Mouse (Mus musculus) liver, adult 2 months (tissue): ENCODE results near the gene Cdyl2. TPM values are rescaled to one million over a fixed set of nuclear protein-coding genes. Genes with fewer than 3 reads are reported as not detected.

Experiments used
- DNase-seq: peaks from one replicate; pipeline ENCODE4 v3.0.0-alpha.2; 2011; ENCODE audit warnings: low read depth, low spot score; ENCODE audit errors: extremely low read depth
- H3K27ac ChIP-seq: fragments of 200-500 bp; replicated peaks from 2 replicates; pipeline ENCODE4 v1.5.1; 2012; ENCODE audit warnings: low read depth, mild to moderate bottlenecking, control low read depth, inconsistent platforms, low read length; ENCODE audit not compliant: insufficient read depth
- H3K27me3 ChIP-seq: fragments of 200-500 bp; 2 replicates; pipeline ENCODE4 v1.6.1; 2012; ENCODE audit warnings: mild to moderate bottlenecking, moderate library complexity, low read length, inconsistent platforms; ENCODE audit not compliant: control insufficient read depth, insufficient read depth
- H3K36me3 ChIP-seq: fragments of 200-500 bp; 2 replicates; pipeline ENCODE4 v1.6.1; 2012; ENCODE audit warnings: low read length, inconsistent platforms; ENCODE audit not compliant: control insufficient read depth, insufficient read depth
- H3K4me1 ChIP-seq: fragments of 200-500 bp; 2 replicates; pipeline ENCODE4 v1.6.1; 2011; ENCODE audit warnings: low read length; ENCODE audit not compliant: control insufficient read depth, insufficient read depth
- H3K4me3 ChIP-seq: fragments of 200-500 bp; 2 replicates; pipeline ENCODE4 v1.5.1; 2011; ENCODE audit warnings: low read depth, mild to moderate bottlenecking, control low read depth, low read length, moderate library complexity; ENCODE audit not compliant: insufficient read depth
- H3K79me2 ChIP-seq: fragments of 200-500 bp; 2 replicates; pipeline ENCODE4 v1.6.1; 2012; ENCODE audit warnings: inconsistent platforms, mild to moderate bottlenecking, low read length, moderate library complexity; ENCODE audit not compliant: control insufficient read depth, insufficient read depth
- H3K9ac ChIP-seq: fragments of 200-500 bp; 2 replicates; pipeline ENCODE4 v1.6.1; 2012; ENCODE audit warnings: low read depth, mild to moderate bottlenecking, control low read depth, inconsistent platforms, low read length
- CTCF ChIP-seq: fragments of 200-500 bp; IDR thresholded peaks from 2 replicates; pipeline ENCODE4 v1.5.1; 2011; ENCODE audit warnings: low read depth, low read length, control low read depth
- POLR2A ChIP-seq: fragments of 200-500 bp; IDR thresholded peaks from 2 replicates; pipeline ENCODE4 v1.6.1; 2011; ENCODE audit warnings: low read length, control low read depth; ENCODE audit not compliant: insufficient read depth; ENCODE audit errors: extremely low read depth
- WGBS: fragments of 180-500 bp; shearing (Covaris S2); methylation state at CpG from one replicate; pipeline ENCODE4 v1.1.7; 2018; 5-methylcytosine and 5-hydroxymethylcytosine counted together
- polyA plus RNA-seq: library from polyadenylated mRNA; depleted of rRNA; stranded (reverse); fragments of >200 nt; gene quantifications from 2 replicates; pipeline ENCODE4 v1.2.3, GENCODE M21; 2012
- total RNA-seq: library from RNA; depleted of rRNA; stranded (reverse); fragments of >200 nt; gene quantifications from 2 replicates; pipeline ENCODE4 v1.2.3, GENCODE M21; 2014

Cdyl2 gene
- total and polyA plus RNA-seq, 2 experiments: 0.81 to 1.1 TPM

- H3K79me2 ChIP-seq: no peaks in the 10 kb centered on the region
- WGBS: 29% methylated on average over 3 of the region's 3 CpGs
- H3K4me1 ChIP-seq: peaks cover 6% of the 10 kb centered on the region; the same call in 1 of the 2 replicates
- H3K27ac ChIP-seq: no peak overlapping the region
- no peaks in the 10 kb centered on the region for H3K36me3 ChIP-seq
- 0 out of 2 replicates have a peak overlapping the region, but pooled peaks have one; percentile 64 for H3K9ac ChIP-seq
- H3K4me3 ChIP-seq: peak overlapping the region; percentile 57; the same call in 1 of the 2 replicates
- TF ChIP-seq CTCF: no peak
- TF ChIP-seq POLR2A: no peak
- no peaks in the 10 kb centered on the region for H3K27me3 ChIP-seq
- DNase-seq: peak; percentile 18
Measured at GRCm38 (mm10) chr8:116733648-116734014, 840 bp upstream of the Cdyl2 start.

DNA sequence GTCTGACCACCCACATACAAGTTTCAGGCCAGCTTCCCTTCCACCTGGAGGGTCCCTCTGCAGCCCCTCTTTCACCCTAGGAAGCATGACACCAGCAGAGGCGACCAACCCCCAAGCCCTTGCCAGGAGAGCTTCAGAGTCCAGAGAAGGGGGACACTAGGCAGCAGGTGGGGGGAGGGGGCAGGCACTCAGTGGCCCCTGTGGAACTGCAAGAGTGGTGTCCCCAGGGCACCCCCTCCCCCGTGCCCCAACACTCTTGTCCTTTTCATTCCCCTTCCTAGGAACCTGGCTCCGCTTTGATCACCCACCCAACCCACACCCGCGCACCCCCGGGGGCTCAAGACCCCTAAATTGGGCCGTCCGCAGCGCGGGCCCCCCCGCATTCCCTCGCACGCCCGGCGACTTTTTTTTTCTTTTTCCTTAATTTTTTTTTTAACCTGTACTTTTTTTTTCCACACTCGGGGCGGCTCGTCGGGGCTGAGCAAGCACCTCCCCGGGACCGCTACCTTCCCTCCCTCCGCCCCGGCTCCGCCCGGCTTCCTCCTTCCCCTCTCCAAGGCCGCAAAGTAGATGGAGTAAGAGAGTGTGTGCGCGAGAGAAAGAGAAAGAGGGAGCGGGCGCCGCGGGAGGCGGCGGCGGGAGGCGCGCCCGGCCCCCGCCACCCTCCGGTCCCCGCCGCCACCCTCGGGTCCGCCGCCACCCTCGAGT lies 661 bp downstream of the Cdyl2 start:
- Histone ChIP-seq H3K27me3 (no peaks in the 10 kb centered on the region), H3K36me3 (no peaks in the 10 kb centered on the region), H3K4me1 (peaks cover 6% of the 10 kb centered on the region; the same call in 1 of the 2 replicates), H3K4me3 (peak overlapping the region; percentile 97), H3K27ac (no peak overlapping the region; the same call in 1 of the 2 replicates), H3K9ac (peak overlapping the region; percentile 90), H3K79me2 (no peaks in the 10 kb centered on the region)
- TF ChIP-seq POLR2A (no peak), CTCF (no peak)
- DNase-seq: peak; percentile 19
- WGBS: 3% methylated on average over 44 of the region's 46 CpGs

- Histone ChIP-seq H3K4me1 (no peaks in the 10 kb centered on the region), H3K36me3 (no peaks in the 10 kb centered on the region), H3K9ac (no peak overlapping the region), H3K79me2 (no peaks in the 10 kb centered on the region), H3K4me3 (no peak overlapping the region), H3K27me3 (no peaks in the 10 kb centered on the region), H3K27ac (no peak overlapping the region)
- DNase-seq: no peak
- no peak for TF ChIP-seq CTCF
- no peak for TF ChIP-seq POLR2A
- WGBS: 76% methylated on average over 2 of the region's 2 CpGs
Measured at GRCm38 (mm10) chr8:116721451-116721850, 11.3 kb downstream of the Cdyl2 start.

DNA sequence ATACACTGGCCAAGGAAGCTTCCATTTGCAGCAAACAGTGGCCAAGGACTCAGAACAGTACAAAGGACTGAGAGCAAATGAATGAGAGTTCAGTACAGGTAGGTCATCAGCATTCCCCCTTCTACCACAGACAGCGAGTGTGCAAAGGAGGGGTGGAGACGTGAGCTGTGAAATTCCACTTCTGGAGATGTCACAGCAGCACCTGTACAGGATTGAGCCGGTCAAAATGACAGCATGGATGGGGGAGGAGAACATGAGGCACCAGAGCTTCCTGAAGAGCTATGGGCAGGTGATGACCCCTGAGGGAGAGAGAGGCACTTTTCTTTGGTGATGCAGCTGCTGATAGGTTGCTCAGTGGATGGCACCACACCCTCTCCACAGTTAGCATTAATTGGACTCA lies 25.3 kb downstream of the Cdyl2 start:
- H3K4me3 ChIP-seq: no peak overlapping the region
- H3K27me3 ChIP-seq: no peaks in the 10 kb centered on the region
- H3K36me3 ChIP-seq: peaks cover 6% of the 10 kb centered on the region
- WGBS: 88% methylated on average over 3 of the region's 3 CpGs
- no peaks in the 10 kb centered on the region; the same call in 1 of the 2 replicates for H3K79me2 ChIP-seq
- no peaks in the 10 kb centered on the region for H3K4me1 ChIP-seq
- no peak overlapping the region for H3K9ac ChIP-seq
- no peak for TF ChIP-seq CTCF
- no peak for TF ChIP-seq POLR2A
- DNase-seq: no peak
- H3K27ac ChIP-seq: no peak overlapping the region

DNA sequence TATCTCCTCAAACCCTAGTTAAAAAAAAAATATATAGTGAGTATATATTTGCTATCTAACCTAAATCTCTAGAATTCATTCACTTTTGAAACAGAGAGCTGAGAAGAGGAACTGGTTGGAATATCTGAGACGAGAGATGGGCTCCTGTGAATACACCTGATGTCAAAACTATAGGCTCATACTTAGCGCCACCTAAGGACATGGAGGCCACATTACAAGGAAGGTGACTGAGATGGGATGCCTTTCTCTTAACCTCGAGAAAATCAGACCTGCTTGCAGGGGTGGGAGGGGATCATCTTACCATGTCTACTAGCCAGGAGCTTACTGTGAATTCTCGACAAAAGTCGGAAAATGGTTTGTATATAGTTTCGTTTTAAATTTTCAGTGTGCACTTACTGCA lies 30.3 kb downstream of the Cdyl2 start:
- Histone ChIP-seq H3K27me3 (no peaks in the 10 kb centered on the region), H3K79me2 (no peaks in the 10 kb centered on the region), H3K4me1 (no peaks in the 10 kb centered on the region), H3K9ac (no peak overlapping the region), H3K36me3 (peaks cover 6% of the 10 kb centered on the region), H3K27ac (no peak overlapping the region), H3K4me3 (no peak overlapping the region)
- no peak for DNase-seq
- TF ChIP-seq CTCF: no peak
- TF ChIP-seq POLR2A: no peak
- 90% methylated on average over 6 of the region's 6 CpGs for WGBS

GRCm38 (mm10) chr8:116692931-116693330 lies 39.9 kb downstream of the Cdyl2 start:
- no peaks in the 10 kb centered on the region for H3K27me3 ChIP-seq
- no peak overlapping the region for H3K27ac ChIP-seq
- no peaks in the 10 kb centered on the region for H3K36me3 ChIP-seq
- no peaks in the 10 kb centered on the region for H3K4me1 ChIP-seq
- H3K9ac ChIP-seq: no peak overlapping the region
- TF ChIP-seq CTCF (no peak), POLR2A (no peak)
- no peak overlapping the region for H3K4me3 ChIP-seq
- H3K79me2 ChIP-seq: no peaks in the 10 kb centered on the region
- DNase-seq: no peak
- 89% methylated on average over 15 of the region's 15 CpGs for WGBS
